Mouse (Mus musculus) cortical plate, adult 2 months (tissue): ENCODE results near the gene Ccdc162.

Source experiments
- CTCF ChIP-seq: fragments of 200-500 bp; IDR thresholded peaks from 2 replicates; pipeline ENCODE4 v1.5.1; 2011; ENCODE audit warnings: mild to moderate bottlenecking, control low read depth, low read length; ENCODE audit not compliant: insufficient read depth; ENCODE audit errors: extremely low read depth
- POLR2A ChIP-seq: fragments of 200-500 bp; IDR thresholded peaks from 2 replicates; pipeline ENCODE4 v1.6.1; 2011; ENCODE audit warnings: mild to moderate bottlenecking, low read length, control low read depth; ENCODE audit not compliant: insufficient read depth; ENCODE audit errors: extremely low read depth

GRCm38 (mm10) chr10:41633801-41634200, 82.6 kb downstream of the Ccdc162 start:
- TF ChIP-seq CTCF (no peak), POLR2A (no peak)
